Mouse (Mus musculus): ENCODE measurements around the gene Gm3839. TPM values are rescaled to one million over a fixed set of nuclear protein-coding genes. Genes with fewer than 3 reads are reported as not detected.
"Not testable (repeated sequence)": the region's sequence is repeated elsewhere in the genome, so short reads cannot be mapped to it uniquely, and the experiment has no call there.

Gene Gm3839
- polyA plus RNA-seq (2012; ENCODE audit: insufficient read depth, insufficient read length, missing spikeins) = 53.6 and 65.5 TPM in 2 replicates

DNA sequence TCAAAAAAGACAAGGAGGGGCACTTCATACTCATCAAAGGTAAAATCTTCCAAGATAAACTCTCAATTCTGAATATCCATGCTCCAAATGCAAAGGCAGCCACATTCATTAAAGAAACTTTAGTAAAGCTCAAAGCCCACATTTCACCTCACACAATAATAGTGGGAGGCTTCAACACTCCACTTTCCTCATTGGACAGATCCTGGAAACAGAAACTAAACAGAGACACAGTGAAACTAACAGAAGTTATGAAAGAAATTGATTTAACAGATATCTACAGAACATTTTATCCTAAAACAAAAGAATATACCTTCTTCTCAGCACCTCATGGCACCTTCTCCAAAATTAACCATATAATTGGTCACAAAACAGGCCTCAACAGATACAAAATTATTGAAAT, at the start of gene Gm3839:
Gene Gm3839 (minus strand): TSS at position 101 of the 400 bp plus-strand sequence.
- not testable (repeated sequence) for H3K27ac ChIP-seq (replicated peaks; ENCODE audit: low read depth, low read length); H3K4me1 ChIP-seq (ENCODE audit: control insufficient read depth, insufficient read depth, insufficient read length, low read length); H3K4me3 ChIP-seq (ENCODE audit: insufficient read depth, low read depth, low read length)

DNA sequence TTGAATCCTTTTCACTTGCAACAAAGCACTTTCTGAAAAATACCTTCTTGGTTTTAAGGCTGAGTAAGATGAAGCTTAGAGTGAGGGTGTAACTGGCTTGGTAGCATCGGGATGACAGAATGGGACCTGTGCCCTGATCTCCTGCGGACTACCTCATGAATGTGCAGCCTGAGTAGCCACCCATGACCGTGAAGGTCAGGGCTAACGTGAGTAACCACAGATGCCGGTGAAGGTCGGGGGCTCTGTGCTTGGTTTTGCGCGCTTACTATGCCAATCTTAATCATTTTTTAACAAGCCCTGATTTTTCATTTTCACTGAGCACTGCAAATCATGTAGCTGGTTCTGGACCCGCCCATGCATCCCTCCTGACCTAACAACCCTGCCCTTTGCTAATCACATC, 49.1 kb upstream of the Gm3839 start:
- Histone ChIP-seq H3K27ac (replicated peaks; ENCODE audit: low read depth, low read length) (no peak overlapping the region), H3K4me1 (ENCODE audit: control insufficient read depth, insufficient read depth, insufficient read length, low read length) (no peaks in the 10 kb centered on the region), H3K4me3 (ENCODE audit: insufficient read depth, low read depth, low read length) (no peak overlapping the region)

DNA sequence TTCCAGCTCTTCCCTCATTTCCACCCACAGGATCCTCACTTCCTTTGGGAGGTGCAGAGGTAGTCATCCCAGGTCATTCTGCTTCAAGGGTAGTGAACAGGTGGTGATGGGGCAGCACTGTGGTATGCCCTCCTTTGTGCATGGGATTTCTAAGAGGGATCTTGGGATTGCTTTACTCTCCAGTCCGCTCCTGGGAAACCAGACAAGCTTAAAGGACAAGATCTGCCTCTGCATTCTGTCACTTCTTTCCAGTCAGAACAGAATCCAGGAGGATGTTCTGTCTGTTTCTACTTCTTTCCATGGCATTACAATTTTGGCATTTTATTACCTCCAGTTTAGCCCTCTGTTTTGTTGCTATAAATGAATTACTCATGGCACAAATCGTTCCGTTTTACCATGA, 21.3 kb upstream of the Gm3839 start:
- H3K27ac ChIP-seq (replicated peaks; ENCODE audit: low read depth, low read length) = no peak overlapping the region
- H3K4me3 ChIP-seq (ENCODE audit: insufficient read depth, low read depth, low read length) = no peak overlapping the region

DNA sequence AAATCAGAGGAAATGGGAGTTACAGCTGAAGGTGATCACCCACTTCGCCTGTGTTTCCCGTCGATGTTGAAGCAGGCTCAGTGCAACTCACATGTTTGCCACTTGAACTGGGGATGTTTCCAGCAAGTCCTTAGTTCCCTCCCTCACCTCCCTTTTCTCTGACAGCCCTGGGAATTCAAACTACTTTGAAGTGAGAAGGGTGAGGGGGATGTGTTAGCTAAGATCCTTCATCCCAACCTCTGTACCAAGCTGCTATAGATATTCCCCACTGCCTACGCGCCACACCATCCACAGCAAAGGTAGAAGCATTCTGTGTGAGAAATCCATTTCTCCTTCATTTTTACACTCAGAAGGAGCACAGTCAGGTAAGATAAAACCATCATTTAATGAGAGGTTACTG, 18.7 kb upstream of the Gm3839 start:
- no peak overlapping the region for H3K27ac ChIP-seq (replicated peaks; ENCODE audit: low read depth, low read length)
- no peaks in the 10 kb centered on the region for H3K4me1 ChIP-seq (ENCODE audit: control insufficient read depth, insufficient read depth, insufficient read length, low read length)
- H3K4me3 ChIP-seq (ENCODE audit: insufficient read depth, low read depth, low read length) = no peak overlapping the region

More for the DNA sequence above, 21.3 kb upstream of the Gm3839 start:
- H3K4me1 ChIP-seq (ENCODE audit: control insufficient read depth, insufficient read depth, insufficient read length, low read length) = no peaks in the 10 kb centered on the region

DNA sequence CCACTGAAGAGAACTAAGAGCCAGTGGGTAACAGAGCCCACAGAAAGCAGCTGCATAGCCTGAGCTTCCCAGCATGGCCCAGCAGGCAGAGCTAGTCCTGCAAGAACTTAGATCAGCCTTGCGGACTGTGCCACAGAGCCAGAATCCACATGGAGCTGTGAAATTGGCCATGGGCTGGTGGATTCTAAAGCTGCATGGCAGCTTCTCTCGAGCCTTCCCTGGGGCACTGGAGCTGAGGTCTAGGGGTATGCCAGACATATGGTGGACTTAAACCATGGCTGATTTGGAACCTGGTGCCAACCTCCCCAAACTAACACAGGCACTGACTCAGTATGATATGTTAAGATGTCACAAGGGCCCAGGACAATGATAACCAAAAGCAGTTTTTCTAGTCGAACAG, 10.4 kb downstream of the Gm3839 start:
- Histone ChIP-seq H3K4me1 (ENCODE audit: control insufficient read depth, insufficient read depth, insufficient read length, low read length) (no peaks in the 10 kb centered on the region), H3K27ac (replicated peaks; ENCODE audit: low read depth, low read length) (no peak overlapping the region), H3K4me3 (ENCODE audit: insufficient read depth, low read depth, low read length) (no peak overlapping the region)

DNA sequence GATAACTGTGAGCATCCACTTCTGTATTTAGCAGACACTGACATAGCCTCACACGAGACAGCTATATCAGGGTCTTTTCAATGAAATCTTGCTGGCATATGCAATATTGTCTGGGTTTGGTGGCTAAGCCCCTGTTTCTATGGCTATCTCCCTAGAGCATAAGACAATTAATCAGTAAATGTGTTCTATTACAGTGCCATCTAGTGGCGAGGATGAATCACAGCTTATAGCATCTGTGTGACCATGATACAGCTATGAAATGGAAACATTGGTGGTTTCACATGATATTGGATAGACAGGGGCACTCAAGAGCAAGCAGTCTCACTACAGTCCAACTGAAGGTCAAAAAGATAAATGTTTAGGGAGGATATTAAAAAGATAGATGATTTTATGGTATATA, 26.5 kb downstream of the Gm3839 start:
- no peak overlapping the region for H3K27ac ChIP-seq (replicated peaks; ENCODE audit: low read depth, low read length)
- no peaks in the 10 kb centered on the region for H3K4me1 ChIP-seq (ENCODE audit: control insufficient read depth, insufficient read depth, insufficient read length, low read length)
- no peak overlapping the region for H3K4me3 ChIP-seq (ENCODE audit: insufficient read depth, low read depth, low read length)

DNA sequence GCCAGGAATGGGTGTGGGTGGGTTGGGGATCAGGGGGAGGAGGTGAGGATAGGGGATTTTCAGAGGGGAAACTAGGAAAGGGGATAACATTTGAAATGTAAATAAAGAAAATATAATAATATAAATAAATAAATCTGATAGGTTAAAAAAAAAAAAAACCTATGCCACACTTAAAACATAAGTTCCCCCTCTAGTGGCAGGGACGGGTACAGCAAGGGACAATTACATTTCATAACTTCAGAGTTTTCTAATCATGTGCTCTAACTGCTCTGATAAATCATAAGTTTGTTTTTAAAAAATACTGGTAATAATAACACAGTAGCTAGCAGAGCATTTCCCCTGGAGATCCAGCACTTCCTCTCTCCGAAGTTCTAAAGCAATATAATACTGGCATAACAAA, 49.4 kb downstream of the Gm3839 start:
- H3K4me1 ChIP-seq (ENCODE audit: control insufficient read depth, insufficient read depth, insufficient read length, low read length) = no peaks in the 10 kb centered on the region

DNA sequence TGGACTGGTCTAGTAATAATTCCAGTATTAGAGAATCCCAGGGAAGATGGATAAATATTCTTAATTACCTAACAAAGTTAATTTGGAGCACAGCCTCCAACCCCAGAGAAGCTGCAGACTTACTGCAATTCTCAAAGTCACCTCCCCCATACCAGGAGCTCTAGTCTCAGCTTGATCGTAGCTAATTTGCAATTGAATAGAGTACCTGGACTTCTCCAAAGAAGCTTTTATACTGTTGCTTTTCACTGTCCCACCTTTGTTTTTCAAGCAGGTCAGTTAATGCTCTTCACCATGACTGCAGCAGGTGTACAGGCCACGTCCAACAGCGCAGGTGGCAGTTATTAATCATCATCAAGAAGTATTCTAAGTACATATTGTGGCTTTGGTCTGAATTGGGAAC, 68.6 kb downstream of the Gm3839 start:
- H3K4me1 ChIP-seq (ENCODE audit: control insufficient read depth, insufficient read depth, insufficient read length, low read length); H3K27ac ChIP-seq (replicated peaks; ENCODE audit: low read depth, low read length); H3K4me3 ChIP-seq (ENCODE audit: insufficient read depth, low read depth, low read length): not testable (repeated sequence)

More for the DNA sequence above, 49.4 kb downstream of the Gm3839 start:
- H3K4me3 ChIP-seq (ENCODE audit: insufficient read depth, low read depth, low read length) = no peak overlapping the region
- H3K27ac ChIP-seq (replicated peaks; ENCODE audit: low read depth, low read length) = no peak overlapping the region

DNA sequence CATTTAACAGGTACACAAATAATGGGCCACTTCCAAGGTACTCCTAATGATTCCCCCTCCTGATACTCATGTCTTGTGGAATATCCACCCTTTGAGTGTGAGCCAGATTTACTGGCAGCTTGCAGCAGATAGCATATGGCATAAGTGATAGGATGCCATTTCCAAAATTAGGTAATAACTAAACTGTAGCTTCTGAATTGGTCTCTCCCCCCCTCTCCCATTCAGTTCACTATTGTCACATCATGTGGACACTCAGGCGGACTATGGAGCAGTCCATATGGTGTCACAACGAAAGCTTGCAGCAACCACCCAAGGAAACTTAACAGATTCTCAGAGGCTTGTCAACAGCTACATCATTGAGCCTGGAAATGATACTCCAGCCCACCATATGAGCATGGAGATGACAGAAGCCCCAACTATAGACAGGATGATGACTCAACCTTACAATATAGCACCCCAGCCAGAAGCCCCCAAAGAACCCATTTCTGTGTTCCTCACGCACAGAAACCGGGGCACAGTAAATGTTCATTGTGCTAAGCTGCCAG, 99.3 kb downstream of the Gm3839 start:
- no peaks in the 10 kb centered on the region for H3K4me1 ChIP-seq (ENCODE audit: control insufficient read depth, insufficient read depth, insufficient read length, low read length)
- H3K27ac ChIP-seq (replicated peaks; ENCODE audit: low read depth, low read length) = no peak overlapping the region
- no peak overlapping the region for H3K4me3 ChIP-seq (ENCODE audit: insufficient read depth, low read depth, low read length)

DNA sequence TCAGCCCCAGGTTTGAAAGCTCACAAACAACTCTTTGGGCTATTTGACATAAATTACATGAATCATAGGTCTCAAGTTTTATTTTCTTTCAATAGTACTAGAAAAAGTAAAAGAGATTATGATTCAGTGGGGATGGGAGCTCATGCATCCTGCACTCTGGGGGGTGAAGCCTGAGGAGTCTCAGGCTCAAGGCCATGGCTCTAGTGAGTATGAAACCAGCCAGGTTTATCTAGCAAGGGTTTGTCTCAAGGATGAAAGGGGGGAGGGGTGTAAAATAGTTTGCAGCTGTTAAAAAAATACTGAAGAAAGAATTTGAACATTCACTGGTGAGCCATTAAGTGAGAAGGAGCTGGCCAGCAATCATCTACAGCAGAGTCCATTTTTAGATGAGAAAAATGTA, 108.5 kb downstream of the Gm3839 start:
- Histone ChIP-seq H3K27ac (replicated peaks; ENCODE audit: low read depth, low read length) (no peak overlapping the region), H3K4me1 (ENCODE audit: control insufficient read depth, insufficient read depth, insufficient read length, low read length) (no peaks in the 10 kb centered on the region), H3K4me3 (ENCODE audit: insufficient read depth, low read depth, low read length) (no peak overlapping the region)

DNA sequence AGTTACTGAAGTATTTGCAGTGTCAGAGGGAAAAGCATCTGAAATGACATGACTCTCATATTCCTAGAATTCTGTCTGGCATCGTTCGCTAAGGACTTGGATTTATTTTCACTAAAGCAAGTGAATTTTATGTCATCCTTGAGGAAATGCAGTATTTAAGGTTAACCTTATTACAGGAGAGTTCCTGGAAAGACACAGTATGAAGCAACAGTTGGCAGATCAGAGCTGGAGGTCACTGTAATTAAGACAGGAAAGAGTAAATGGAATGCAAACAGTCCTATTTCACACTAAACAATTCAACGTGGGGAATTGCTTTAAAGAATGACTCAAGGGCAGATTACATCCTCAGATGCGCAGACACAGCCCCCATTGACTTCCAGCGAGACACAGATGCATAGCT, 112.0 kb downstream of the Gm3839 start:
- no peak overlapping the region for H3K27ac ChIP-seq (replicated peaks; ENCODE audit: low read depth, low read length)
- no peak overlapping the region for H3K4me3 ChIP-seq (ENCODE audit: insufficient read depth, low read depth, low read length)
- H3K4me1 ChIP-seq (ENCODE audit: control insufficient read depth, insufficient read depth, insufficient read length, low read length) = no peaks in the 10 kb centered on the region

DNA sequence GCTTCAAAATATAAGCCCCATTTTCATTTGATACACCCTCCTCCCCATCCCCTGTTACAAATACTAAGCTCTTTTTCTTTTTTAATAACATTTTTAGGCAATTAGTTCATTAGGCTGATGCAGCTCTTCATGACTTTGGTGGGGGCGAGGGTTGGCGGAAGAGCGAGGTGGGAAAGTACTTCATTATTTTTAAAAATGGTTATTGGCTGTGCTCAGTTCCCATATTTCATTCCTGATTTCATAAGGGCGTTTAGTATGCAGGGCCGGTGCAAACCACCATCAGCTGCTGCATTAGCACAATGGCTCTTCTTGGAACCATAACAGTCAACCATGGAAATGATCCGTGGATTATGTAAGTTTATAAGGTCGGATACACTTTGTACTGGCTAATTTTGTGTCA, 124.4 kb downstream of the Gm3839 start:
- H3K27ac ChIP-seq (replicated peaks; ENCODE audit: low read depth, low read length) = no peak overlapping the region
- H3K4me3 ChIP-seq (ENCODE audit: insufficient read depth, low read depth, low read length) = no peak overlapping the region
- no peaks in the 10 kb centered on the region for H3K4me1 ChIP-seq (ENCODE audit: control insufficient read depth, insufficient read depth, insufficient read length, low read length)

Other genes starting within 250 kb of the Gm3839 start
- 6.7 and 10.4 TPM in 2 replicates for gene Fhit, start 194.7 kb downstream of the Gm3839 start, polyA plus RNA-seq (2012; ENCODE audit: insufficient read depth, insufficient read length, missing spikeins)
- 23.0 and 31.6 TPM in 2 replicates for gene Ptprg, start 196.8 kb upstream of the Gm3839 start, polyA plus RNA-seq (2012; ENCODE audit: insufficient read depth, insufficient read length, missing spikeins)